Mouse (Mus musculus): Measurements from ENCODE around the gene Kcnq2.

DNA sequence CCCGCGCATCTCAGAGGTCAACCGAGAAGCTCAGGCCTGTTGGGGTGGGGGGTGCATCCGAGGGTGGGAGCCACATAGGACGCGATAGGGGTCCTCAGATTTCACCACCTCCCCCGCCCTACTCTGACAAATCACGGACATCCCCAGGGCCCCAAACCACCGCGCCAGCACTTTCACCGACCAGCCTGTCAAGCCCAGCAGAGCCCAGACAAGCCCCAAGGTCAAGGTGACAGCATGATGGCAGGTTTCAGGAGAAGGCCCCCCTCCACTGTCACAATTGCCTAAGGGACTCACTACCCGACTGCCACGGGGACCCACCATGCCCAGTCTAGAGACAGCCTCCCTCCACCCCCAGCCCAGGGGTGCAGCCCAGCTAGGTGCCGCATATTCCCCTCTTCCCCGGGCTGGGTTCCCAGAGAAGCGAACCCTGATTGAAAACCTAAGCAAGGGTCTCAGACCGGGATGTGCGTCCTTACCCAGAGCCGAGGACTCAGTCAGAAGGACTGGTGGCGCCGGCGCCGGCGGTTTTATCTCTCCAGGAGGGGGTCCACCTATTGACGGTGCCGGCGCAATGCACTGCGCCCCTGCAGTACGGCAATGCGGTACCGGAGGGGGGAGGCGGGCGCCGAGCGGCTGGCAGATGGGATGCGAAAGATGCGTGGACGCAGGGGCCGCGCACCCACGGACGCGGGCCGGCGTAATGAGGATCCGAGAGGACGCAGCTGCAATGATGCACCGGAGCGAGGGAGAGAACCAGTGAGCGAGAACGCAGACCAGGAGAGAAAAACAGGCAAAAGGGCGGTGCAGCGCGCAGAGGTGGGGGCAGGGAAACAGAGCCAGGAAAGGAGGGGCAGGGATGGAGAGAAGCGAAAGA, 21.4 kb upstream of the Kcnq2 start, which contains the start of gene Eef1a2:
- TF ChIP-seq CTCF (IDR thresholded peaks at IDR 0.05) (peak; percentile 49), POLR2A (IDR thresholded peaks at IDR 0.05; ENCODE audit: insufficient read depth, low read depth, low read length) (peak; percentile 74), EP300 (IDR thresholded peaks at IDR 0.05; ENCODE audit: insufficient read depth, low read depth, low read length) (no peak)
